Mouse (Mus musculus): ENCODE results near the gene Sds. TPM values are rescaled to one million over a fixed set of nuclear protein-coding genes. Genes with fewer than 3 reads are reported as not detected.

The Sds gene
- polyA plus RNA-seq, 1 experiment from 2014 or later, result not detected

DNA sequence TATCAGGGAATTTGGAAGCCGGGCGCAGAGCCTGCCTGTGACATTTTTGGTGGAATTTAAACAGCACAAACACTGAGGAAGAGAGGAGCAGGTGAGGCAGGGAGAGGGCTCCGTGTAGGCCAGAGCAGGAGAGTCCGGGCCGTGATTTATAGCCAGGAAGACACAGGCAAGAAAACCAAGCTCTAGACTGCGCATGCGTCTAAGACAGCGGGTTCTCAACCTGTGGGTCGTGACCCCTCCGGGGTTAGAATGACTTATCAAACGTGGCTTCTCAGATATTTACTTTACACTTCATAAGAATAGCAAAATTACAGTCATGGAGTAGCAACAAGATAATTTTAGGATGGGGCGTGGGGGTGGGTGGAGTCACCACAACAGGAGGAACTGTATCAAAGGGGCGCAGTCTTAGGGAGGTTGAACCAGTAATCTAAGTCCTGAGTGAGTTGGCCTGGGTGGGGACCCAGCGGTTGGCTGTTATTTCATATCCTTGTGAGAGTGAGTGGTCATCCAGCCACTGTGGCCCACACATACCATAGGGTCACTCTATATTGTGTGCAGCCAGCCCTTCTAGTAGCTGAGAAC is 21.5 kb upstream of the Sds start:
- Histone ChIP-seq H3K27me3 (peaks cover 12% of the 10 kb centered on the region), H3K4me2 (no peak overlapping the region), H3K4me1 (no peaks in the 10 kb centered on the region), H3K36me3 (no peaks in the 10 kb centered on the region), H3K9ac (no peak overlapping the region), H3K4me3 (no peak overlapping the region), H3K27ac (no peak overlapping the region), H3K9me3 (no peaks in the 10 kb centered on the region)
- WGBS, result 78% methylated on average over 14 of the region's 14 CpGs
- no peak for ATAC-seq (ENCODE audit: insufficient number of reproducible peaks, insufficient read depth, low FRiP score, low TSS enrichment, low read depth)

DNA sequence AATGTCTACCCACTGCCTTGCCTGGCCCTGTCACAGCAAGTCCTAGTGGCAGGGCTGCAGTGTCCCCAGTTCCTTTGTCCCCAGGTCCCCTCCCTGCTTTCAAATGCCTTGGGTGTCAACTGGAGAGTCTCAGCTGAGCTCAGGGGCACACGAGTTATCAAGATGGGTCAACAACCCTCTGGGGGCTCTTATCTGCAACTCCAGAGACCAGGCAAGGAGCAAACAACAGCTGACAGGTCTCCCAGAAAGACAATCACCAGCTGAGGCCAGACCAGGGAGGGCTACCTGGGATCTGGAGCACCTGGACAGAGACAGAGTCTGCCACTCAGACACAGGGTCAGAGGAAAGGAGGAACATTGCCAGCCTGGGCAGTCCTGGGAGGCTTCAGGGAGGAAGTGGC is 20.1 kb upstream of the Sds start:
- H3K36me3 ChIP-seq, result no peaks in the 10 kb centered on the region
- no peak overlapping the region for H3K4me3 ChIP-seq
- no peak overlapping the region for H3K4me2 ChIP-seq
- 18% methylated on average over 1 of the region's 1 CpGs for WGBS
- H3K27ac ChIP-seq, result no peak overlapping the region
- no peaks in the 10 kb centered on the region for H3K9me3 ChIP-seq
- no peaks in the 10 kb centered on the region for H3K4me1 ChIP-seq
- no peak overlapping the region for H3K9ac ChIP-seq
- ATAC-seq (ENCODE audit: insufficient number of reproducible peaks, insufficient read depth, low FRiP score, low TSS enrichment, low read depth), result no peak
- peaks cover 12% of the 10 kb centered on the region for H3K27me3 ChIP-seq

DNA sequence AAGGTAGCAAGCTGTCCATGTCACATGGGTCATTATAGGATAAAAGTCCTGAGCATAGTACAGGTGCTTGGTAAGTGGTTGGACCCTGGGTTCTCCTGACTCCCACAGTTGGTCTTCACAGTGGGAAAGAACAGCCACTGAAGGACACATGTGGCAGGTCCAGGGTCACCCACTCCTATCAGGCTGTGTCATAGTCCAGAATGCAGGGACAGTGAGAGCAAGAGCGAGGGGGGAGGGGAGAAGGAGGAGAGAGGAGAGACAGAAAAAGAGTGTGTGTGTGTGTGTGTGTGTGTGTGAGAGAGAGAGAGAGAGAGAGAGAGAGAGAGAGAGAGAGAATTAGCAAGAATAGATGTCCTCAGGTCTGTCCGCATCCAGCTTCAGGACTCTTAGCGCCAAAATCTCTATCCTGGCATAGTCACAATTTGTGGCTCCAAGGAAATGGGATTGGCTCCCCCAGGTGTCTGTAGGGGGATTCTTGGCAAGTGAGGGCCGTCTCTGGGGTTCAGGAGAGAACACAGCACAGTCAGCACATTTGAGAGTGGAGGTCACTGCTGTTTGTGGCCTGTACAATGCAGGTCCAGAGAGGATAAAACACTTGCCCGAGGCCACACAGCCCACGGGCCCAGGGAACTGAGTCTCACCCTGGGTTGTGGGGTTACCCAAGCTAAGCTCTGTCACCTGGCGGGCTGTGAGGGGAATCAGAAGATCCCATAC is 19.3 kb upstream of the Sds start:
- H3K4me1 ChIP-seq, result no peaks in the 10 kb centered on the region
- H3K36me3 ChIP-seq, result no peaks in the 10 kb centered on the region
- H3K27me3 ChIP-seq, result peaks cover 18% of the 10 kb centered on the region
- ATAC-seq (ENCODE audit: insufficient number of reproducible peaks, insufficient read depth, low FRiP score, low TSS enrichment, low read depth), result no peak
- H3K9ac ChIP-seq, result no peak overlapping the region
- no peak overlapping the region for H3K4me3 ChIP-seq
- no peak overlapping the region for H3K27ac ChIP-seq
- 45% methylated on average over 7 of the region's 7 CpGs for WGBS
- H3K9me3 ChIP-seq, result no peaks in the 10 kb centered on the region
- no peak overlapping the region for H3K4me2 ChIP-seq

- Histone ChIP-seq H3K4me1 (no peaks in the 10 kb centered on the region), H3K9ac (no peak overlapping the region), H3K36me3 (no peaks in the 10 kb centered on the region), H3K4me2 (no peak overlapping the region), H3K9me3 (no peaks in the 10 kb centered on the region), H3K4me3 (no peak overlapping the region), H3K27ac (no peak overlapping the region), H3K27me3 (peaks cover 21% of the 10 kb centered on the region)
- 6% methylated on average over 9 of the region's 9 CpGs for WGBS
- ATAC-seq (ENCODE audit: insufficient number of reproducible peaks, insufficient read depth, low FRiP score, low TSS enrichment, low read depth), result no peak
Observed at GRCm38 (mm10) chr5:120457628-120458027, 18.7 kb upstream of the Sds start.

- no peaks in the 10 kb centered on the region for H3K9me3 ChIP-seq
- H3K27me3 ChIP-seq, result peaks cover 33% of the 10 kb centered on the region
- H3K27ac ChIP-seq, result no peak overlapping the region
- H3K9ac ChIP-seq, result no peak overlapping the region
- no peak overlapping the region for H3K4me3 ChIP-seq
- H3K36me3 ChIP-seq, result no peaks in the 10 kb centered on the region
- H3K4me2 ChIP-seq, result no peak overlapping the region
- no peaks in the 10 kb centered on the region for H3K4me1 ChIP-seq
- 78% methylated on average over 10 of the region's 10 CpGs for WGBS
- ATAC-seq (ENCODE audit: insufficient number of reproducible peaks, insufficient read depth, low FRiP score, low TSS enrichment, low read depth), result no peak
Observed at GRCm38 (mm10) chr5:120459133-120459532, 17.2 kb upstream of the Sds start.

DNA sequence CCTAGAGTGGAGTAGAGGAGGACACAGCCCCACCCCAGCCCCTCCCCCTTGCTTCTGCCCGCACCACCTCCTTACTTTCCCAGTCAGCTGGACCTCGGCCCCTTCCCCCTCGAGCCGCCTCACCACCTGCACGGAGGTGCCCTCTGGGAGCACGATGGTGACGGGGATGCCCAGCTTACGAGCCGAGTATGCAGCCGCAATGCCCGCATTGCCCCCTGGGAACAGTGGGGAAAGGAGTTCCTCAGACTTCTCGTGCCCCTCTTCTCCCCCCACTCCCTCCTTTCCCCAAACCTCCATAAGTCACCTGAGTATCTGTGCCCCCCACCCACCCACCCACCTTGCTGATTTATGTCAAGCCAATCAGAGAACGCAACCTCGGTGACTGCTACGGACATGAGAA is 14.4 kb upstream of the Sds start:
- H3K27me3 ChIP-seq, result peaks cover 21% of the 10 kb centered on the region
- H3K9me3 ChIP-seq, result peaks cover 3% of the 10 kb centered on the region; the same call in 1 of the 2 replicates
- H3K4me1 ChIP-seq, result no peaks in the 10 kb centered on the region
- H3K36me3 ChIP-seq, result no peaks in the 10 kb centered on the region
- no peak overlapping the region for H3K4me3 ChIP-seq
- 70% methylated on average over 15 of the region's 15 CpGs for WGBS
- no peak for ATAC-seq (ENCODE audit: insufficient number of reproducible peaks, insufficient read depth, low FRiP score, low TSS enrichment, low read depth)
- no peak overlapping the region for H3K4me2 ChIP-seq
- no peak overlapping the region for H3K9ac ChIP-seq
- H3K27ac ChIP-seq, result no peak overlapping the region

DNA sequence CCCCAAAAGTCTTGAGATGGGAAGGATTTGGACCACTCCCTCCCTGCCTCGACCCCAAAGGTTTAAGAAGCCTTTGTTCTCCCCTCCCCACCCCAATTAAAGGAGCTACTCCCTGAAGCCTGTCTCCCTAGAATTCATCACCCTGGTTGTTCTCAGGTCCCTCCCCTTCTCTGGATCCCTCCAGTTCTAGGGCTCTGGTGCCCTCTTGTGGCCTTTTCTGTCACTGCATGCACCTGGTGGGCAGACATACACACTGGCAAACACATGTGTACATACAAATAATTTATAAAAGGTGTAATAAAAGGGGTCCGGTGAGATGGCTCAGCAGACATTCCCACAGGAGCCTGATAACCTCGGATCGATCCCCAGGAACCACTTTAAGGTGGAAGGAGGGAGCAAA is 12.0 kb upstream of the Sds start:
- ATAC-seq (ENCODE audit: insufficient number of reproducible peaks, insufficient read depth, low FRiP score, low TSS enrichment, low read depth), result no peak
- 71% methylated on average over 4 of the region's 4 CpGs for WGBS

DNA sequence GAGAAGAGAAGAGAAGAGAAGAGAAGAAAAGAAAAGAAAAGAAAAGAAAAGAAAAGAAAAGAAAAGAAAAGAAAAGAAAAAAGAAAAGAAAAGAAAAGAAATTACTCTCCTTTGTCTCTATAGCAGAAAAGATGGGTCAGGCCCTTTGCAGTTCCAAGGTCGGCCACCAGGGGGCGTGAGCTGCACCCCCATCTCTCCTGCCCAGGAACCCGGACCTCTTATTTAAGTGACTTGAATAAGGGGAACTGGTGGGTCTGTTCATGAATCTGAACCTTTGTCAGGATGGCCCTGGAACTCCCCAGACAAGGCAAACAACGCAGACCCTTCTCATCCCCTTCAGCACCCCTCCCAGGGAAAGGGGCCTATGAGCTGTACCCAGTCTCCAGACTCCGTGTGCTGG is 11.3 kb upstream of the Sds start:
- H3K9me3 ChIP-seq, result peaks cover 3% of the 10 kb centered on the region; the same call in 1 of the 2 replicates
- WGBS, result 45% methylated on average over 5 of the region's 5 CpGs
- H3K27me3 ChIP-seq, result peaks cover 21% of the 10 kb centered on the region
- H3K4me2 ChIP-seq, result no peak overlapping the region
- no peaks in the 10 kb centered on the region for H3K4me1 ChIP-seq
- ATAC-seq (ENCODE audit: insufficient number of reproducible peaks, insufficient read depth, low FRiP score, low TSS enrichment, low read depth), result no peak
- no peak overlapping the region for H3K9ac ChIP-seq
- no peak overlapping the region for H3K4me3 ChIP-seq
- H3K36me3 ChIP-seq, result no peaks in the 10 kb centered on the region
- no peak overlapping the region for H3K27ac ChIP-seq

More for the DNA sequence above, 12.0 kb upstream of the Sds start:
- H3K4me3 ChIP-seq, result no peak overlapping the region
- H3K27ac ChIP-seq, result no peak overlapping the region
- H3K4me2 ChIP-seq, result no peak overlapping the region
- no peaks in the 10 kb centered on the region for H3K4me1 ChIP-seq
- H3K27me3 ChIP-seq, result peaks cover 21% of the 10 kb centered on the region
- H3K9ac ChIP-seq, result no peak overlapping the region
- no peaks in the 10 kb centered on the region for H3K36me3 ChIP-seq
- peaks cover 3% of the 10 kb centered on the region; the same call in 1 of the 2 replicates for H3K9me3 ChIP-seq

GRCm38 (mm10) chr5:120465860-120466259 is 10.5 kb upstream of the Sds start:
- no peak overlapping the region for H3K27ac ChIP-seq
- H3K4me3 ChIP-seq, result no peak overlapping the region
- H3K36me3 ChIP-seq, result no peaks in the 10 kb centered on the region
- no peaks in the 10 kb centered on the region for H3K4me1 ChIP-seq
- H3K4me2 ChIP-seq, result no peak overlapping the region
- H3K9ac ChIP-seq, result no peak overlapping the region
- WGBS, result 85% methylated on average over 6 of the region's 6 CpGs
- H3K9me3 ChIP-seq, result peaks cover 3% of the 10 kb centered on the region; the same call in 1 of the 2 replicates
- H3K27me3 ChIP-seq, result peaks cover 21% of the 10 kb centered on the region
- ATAC-seq (ENCODE audit: insufficient number of reproducible peaks, insufficient read depth, low FRiP score, low TSS enrichment, low read depth), result no peak

- H3K4me2 ChIP-seq, result no peak overlapping the region
- no peaks in the 10 kb centered on the region for H3K4me1 ChIP-seq
- peaks cover 3% of the 10 kb centered on the region; the same call in 1 of the 2 replicates for H3K9me3 ChIP-seq
- ATAC-seq (ENCODE audit: insufficient number of reproducible peaks, insufficient read depth, low FRiP score, low TSS enrichment, low read depth), result no peak
- H3K36me3 ChIP-seq, result no peaks in the 10 kb centered on the region
- WGBS, result 6% methylated on average over 4 of the region's 4 CpGs
- no peak overlapping the region for H3K9ac ChIP-seq
- no peak overlapping the region for H3K4me3 ChIP-seq
- no peak overlapping the region for H3K27ac ChIP-seq
- peaks cover 16% of the 10 kb centered on the region for H3K27me3 ChIP-seq
Observed at GRCm38 (mm10) chr5:120467026-120467425, 9.3 kb upstream of the Sds start.

DNA sequence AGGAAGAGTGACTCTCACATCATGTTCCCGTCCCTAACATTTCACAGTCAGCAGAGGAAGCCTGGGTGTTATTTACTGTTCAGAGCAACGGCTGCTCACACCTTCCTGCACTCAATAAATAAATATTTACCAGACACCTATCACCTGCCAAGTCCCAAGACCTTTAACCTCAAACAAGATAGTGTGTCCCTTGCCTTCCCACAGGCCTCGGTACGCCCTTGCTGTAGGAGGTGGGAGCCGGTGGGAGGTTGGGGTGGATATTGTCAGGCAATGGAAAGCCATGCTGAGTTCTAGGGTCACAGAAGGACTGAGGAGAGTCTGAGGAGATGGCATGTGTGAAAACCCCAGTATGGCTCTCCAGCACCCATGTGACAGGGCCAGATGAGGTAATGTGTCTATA is 8.0 kb upstream of the Sds start:
- no peak for ATAC-seq (ENCODE audit: insufficient number of reproducible peaks, insufficient read depth, low FRiP score, low TSS enrichment, low read depth)
- 85% methylated on average over 5 of the region's 5 CpGs for WGBS
- Histone ChIP-seq H3K4me3 (no peak overlapping the region), H3K9me3 (peaks cover 3% of the 10 kb centered on the region; the same call in 1 of the 2 replicates), H3K27ac (no peak overlapping the region), H3K36me3 (no peaks in the 10 kb centered on the region), H3K4me2 (no peak overlapping the region), H3K4me1 (no peaks in the 10 kb centered on the region), H3K27me3 (peaks cover 6% of the 10 kb centered on the region; the same call in 1 of the 2 replicates), H3K9ac (no peak overlapping the region)

GRCm38 (mm10) chr5:120468830-120469229 is 7.5 kb upstream of the Sds start:
- WGBS, result 84% methylated on average over 6 of the region's 6 CpGs

More at GRCm38 (mm10) chr5:120468830-120469229, 7.5 kb upstream of the Sds start:
- Histone ChIP-seq H3K27me3 (peaks cover 3% of the 10 kb centered on the region; the same call in 1 of the 2 replicates), H3K27ac (no peak overlapping the region), H3K9me3 (peaks cover 3% of the 10 kb centered on the region; the same call in 1 of the 2 replicates), H3K4me1 (no peaks in the 10 kb centered on the region), H3K4me2 (no peak overlapping the region), H3K4me3 (no peak overlapping the region), H3K36me3 (no peaks in the 10 kb centered on the region), H3K9ac (no peak overlapping the region)
- ATAC-seq (ENCODE audit: insufficient number of reproducible peaks, insufficient read depth, low FRiP score, low TSS enrichment, low read depth), result no peak
